ENCODE assay signal across 15 mouse cellular contexts in the genomic region with DNA sequence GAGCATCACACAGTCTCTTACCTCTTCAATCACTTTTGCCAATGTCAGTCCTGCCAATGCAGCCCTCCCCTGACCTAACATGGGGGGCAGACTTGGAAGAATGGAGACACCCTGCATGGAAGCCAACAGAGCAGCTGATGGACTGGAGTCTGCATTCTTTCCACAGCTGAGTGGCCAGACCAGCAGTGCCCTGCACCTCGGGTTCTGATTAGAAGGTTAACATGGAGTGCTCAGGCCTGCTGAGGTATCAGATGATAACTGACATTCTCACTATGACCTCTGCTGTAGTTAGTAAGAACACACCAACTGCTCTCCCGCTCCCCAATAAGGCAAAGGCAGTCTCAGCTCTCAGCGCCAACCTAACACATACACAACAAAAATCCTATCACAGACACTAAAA. TPM values are rescaled to one million over a fixed set of nuclear protein-coding genes. Genes with fewer than 3 reads are reported as not detected.
A peak's percentile ranks its signal among the peaks of the same experiment; 100 is the strongest.
DNase-seq lines count a peak whose midpoint lies in the region; ATAC-seq and TF ChIP-seq lines count a peak whose summit lies in the region.
"Had no signal": no experiment of that assay in that cellular context is flagged by ENCODE, and none has a peak within 500 bp of the region (broad histone marks: within the 10 kb centered on the region; RNA-seq: fewer than 3 reads in every experiment).

No protein-coding gene starts in this region.

- no peak for ATAC-seq in kidney, embryonic 16.5 days (ENCODE audit: low FRiP score, low TSS enrichment)
- ATAC-seq in heart, embryonic 16.5 days (replicated peaks; ENCODE audit: extremely low read depth, insufficient read depth, low FRiP score), result peak; percentile 89
- ATAC-seq in megakaryocyte-erythroid progenitor cell, adult 5-6 weeks (replicated peaks; ENCODE audit: low FRiP score, low TSS enrichment, poor library complexity, severe bottlenecking), result no peak

- H3K27me3 ChIP-seq in kidney, embryonic 16.5 days (ENCODE audit: insufficient read depth, low read length), result no peaks in the 10 kb centered on the region
- H3K27me3 ChIP-seq in heart, embryonic 16.5 days (ENCODE audit: control insufficient read depth, insufficient read depth, low read length), result no peaks in the 10 kb centered on the region
- H3K27me3 ChIP-seq in thymus, adult 2 months (ENCODE audit: control insufficient read depth, insufficient read depth, low read length), result no peaks in the 10 kb centered on the region
- H3K27me3 ChIP-seq: hindbrain, embryonic 13.5 days had no signal

- no peak overlapping the region for H3K9ac ChIP-seq in kidney, embryonic 16.5 days (replicated peaks; ENCODE audit: low read length)
- peak overlapping the region; percentile 38; the same call in 1 of the 2 replicates for H3K9ac ChIP-seq in heart, embryonic 16.5 days (ENCODE audit: low read length)
- H3K9ac ChIP-seq: hindbrain, embryonic 13.5 days; liver, embryonic 14.5 days had no signal

- TF ChIP-seq POLR2A in thymus, adult 2 months (IDR thresholded peaks at IDR 0.05; ENCODE audit: control insufficient read depth, extremely low read depth, insufficient read depth, low read length, poor library complexity), result no peak

- DNase-seq in kidney, adult 9 months, result peak; percentile 47
- DNase-seq in heart, adult 18-20 months, result peak; percentile 75 to 85
- peak; percentile 91 for DNase-seq in skeletal muscle tissue, adult 2 months (ENCODE audit: low read depth, low spot score)
- DNase-seq in thymus, adult 2 months, result no peak
- DNase-seq: adrenal gland, postnatal 14 days; cerebellum, postnatal 14 days; lung, postnatal 14 days; midbrain, embryonic 14.5 days; thymus, postnatal 4 days had no signal

- H3K27ac ChIP-seq in kidney, embryonic 16.5 days (ENCODE audit: low read length), result no peak overlapping the region
- peak overlapping the region; percentile 91 for H3K27ac ChIP-seq in heart, embryonic 16.5 days (ENCODE audit: low read length)
- H3K27ac ChIP-seq in thymus, adult 2 months (ENCODE audit: control insufficient read depth, insufficient read depth, low read length), result no peak overlapping the region
- H3K27ac ChIP-seq: hindbrain, embryonic 13.5 days; liver, embryonic 14.5 days had no signal

- H3K4me3 ChIP-seq in kidney, embryonic 16.5 days (ENCODE audit: low read length), result no peak overlapping the region
- H3K4me3 ChIP-seq in heart, embryonic 16.5 days (ENCODE audit: low read length), result no peak overlapping the region
- H3K4me3 ChIP-seq in thymus, adult 2 months (ENCODE audit: control insufficient read depth, insufficient read depth, low read length), result no peak overlapping the region
- H3K4me3 ChIP-seq: hindbrain, embryonic 13.5 days had no signal

- no peak for TF ChIP-seq CTCF in thymus, adult 2 months (IDR thresholded peaks at IDR 0.05; ENCODE audit: borderline replicate concordance, control insufficient read depth, extremely low read depth, insufficient read depth, low read length, poor library complexity)

- no peaks in the 10 kb centered on the region for H3K9me3 ChIP-seq in kidney, embryonic 16.5 days (ENCODE audit: low read length)
- no peaks in the 10 kb centered on the region for H3K9me3 ChIP-seq in heart, embryonic 16.5 days (replicated peaks; ENCODE audit: control insufficient read depth, low read length)
- H3K9me3 ChIP-seq: G1E; hindbrain, embryonic 13.5 days had no signal

- no peak overlapping the region for H3K4me2 ChIP-seq in kidney, embryonic 16.5 days (replicated peaks; ENCODE audit: low read depth, low read length)
- 0 out of 2 replicates have a peak overlapping the region, but pooled peaks have one; percentile 4 for H3K4me2 ChIP-seq in heart, embryonic 16.5 days (ENCODE audit: low read depth, low read length)
- H3K4me2 ChIP-seq: hindbrain, embryonic 13.5 days had no signal

- 0 out of 2 replicates have a peak, but pooled peaks cover 4% of the 10 kb centered on the region for H3K4me1 ChIP-seq in kidney, embryonic 16.5 days (ENCODE audit: insufficient read depth, low read length)
- peaks cover 7% of the 10 kb centered on the region; the same call in 1 of the 2 replicates for H3K4me1 ChIP-seq in heart, embryonic 16.5 days (ENCODE audit: control insufficient read depth, insufficient read depth, low read length)
- no peaks in the 10 kb centered on the region for H3K4me1 ChIP-seq in thymus, adult 2 months (replicated peaks; ENCODE audit: control insufficient read depth, insufficient read depth, low read length)

- peaks cover 13% of the 10 kb centered on the region for H3K36me3 ChIP-seq in kidney, embryonic 16.5 days (ENCODE audit: insufficient read depth, low read length)
- H3K36me3 ChIP-seq in heart, embryonic 16.5 days (ENCODE audit: control insufficient read depth, insufficient read depth), result peaks cover 14% of the 10 kb centered on the region
- H3K36me3 ChIP-seq in thymus, adult 2 months (ENCODE audit: control insufficient read depth, insufficient read depth, low read length), result no peaks in the 10 kb centered on the region; the same call in 1 of the 2 replicates

- WGBS in kidney, embryonic 16.5 days, result 63% methylated on average over 3 of the region's 3 CpGs
- WGBS in heart, embryonic 16.5 days, result 40% methylated on average over 3 of the region's 3 CpGs
- 97% methylated on average over 3 of the region's 3 CpGs for WGBS in thymus, adult 2 months

RNA-seq across cellular contexts. Expression of gene Ppfia1, which starts 8.3 kb away (rescaled TPM):
- 26.9 and 37.7 TPM in 2 replicates for polyA plus RNA-seq in kidney, embryonic 16.5 days (2015; fragmentation: Nextera tagmentation; extraction: Ambion mirVana)
- total RNA-seq in heart, adult 18-20 months (2021), result 10 to 100 TPM; 37.8 to 39.6 TPM
- 27.0 and 27.8 TPM in 2 replicates for polyA plus RNA-seq in heart, embryonic 16.5 days (2015; fragmentation: Nextera tagmentation; extraction: Ambion mirVana)
- 69.2 and 98.4 TPM in 2 replicates for total RNA-seq in megakaryocyte-erythroid progenitor cell, adult 5-6 weeks (2014; fragmentation: Nextera tagmentation)
- 77.3 and 106 TPM in 2 replicates for total RNA-seq in megakaryocyte-erythroid progenitor cell, adult 5-6 weeks (2017)
- polyA plus RNA-seq in thymus, adult 2 months (2012; rRNA removed), result 57.0 and 59.8 TPM in 2 replicates

RNA-seq across cellular contexts. Expression of gene Fadd, which starts 37.0 kb away (rescaled TPM):
- 13.1 and 15.7 TPM in 2 replicates for polyA plus RNA-seq in kidney, embryonic 16.5 days (2015; fragmentation: Nextera tagmentation; extraction: Ambion mirVana)
- total RNA-seq in heart, adult 18-20 months (2021), result 1 to 10 TPM; 8.5 to 8.6 TPM
- 12.7 and 12.8 TPM in 2 replicates for polyA plus RNA-seq in heart, embryonic 16.5 days (2015; fragmentation: Nextera tagmentation; extraction: Ambion mirVana)
- total RNA-seq in megakaryocyte-erythroid progenitor cell, adult 5-6 weeks (2014; fragmentation: Nextera tagmentation), result 10.1 and 10.5 TPM in 2 replicates
- total RNA-seq in megakaryocyte-erythroid progenitor cell, adult 5-6 weeks (2017), result 5.3 and 9.2 TPM in 2 replicates
- polyA plus RNA-seq in thymus, adult 2 months (2012; rRNA removed), result 15.2 and 15.3 TPM in 2 replicates
